Mouse (Mus musculus) cerebellum, postnatal 10 days (tissue): Measurements from ENCODE around the gene Gnai2.

Experiments used
- DNase-seq, 2 experiments: peaks; one replicate each; pipeline ENCODE4 v3.0.0; 2021; ENCODE audit warnings: mixed read lengths in 2 of 2

Gene Gnai2

DNA sequence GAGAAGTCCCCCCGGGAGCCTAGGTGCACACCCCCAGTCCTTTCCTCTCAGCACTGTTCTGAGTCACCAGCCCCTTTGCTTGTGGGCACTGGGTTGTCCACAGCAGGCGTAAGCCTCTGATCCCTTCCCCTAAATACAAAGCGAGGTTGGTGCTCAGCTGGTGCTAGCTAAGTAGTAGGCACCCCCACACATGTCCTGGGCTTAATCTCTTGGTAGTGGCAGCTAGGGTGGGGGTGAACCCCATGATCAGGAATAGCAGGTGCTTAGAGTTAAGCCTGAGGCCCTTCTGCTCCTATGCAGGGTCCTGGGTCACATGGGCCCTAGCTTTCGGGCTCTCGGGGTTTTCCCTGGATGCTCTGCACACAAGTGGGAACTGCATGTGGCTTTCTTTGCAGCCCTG is 22.0 kb upstream of the Gnai2 start:
- DNase-seq = no peak

DNA sequence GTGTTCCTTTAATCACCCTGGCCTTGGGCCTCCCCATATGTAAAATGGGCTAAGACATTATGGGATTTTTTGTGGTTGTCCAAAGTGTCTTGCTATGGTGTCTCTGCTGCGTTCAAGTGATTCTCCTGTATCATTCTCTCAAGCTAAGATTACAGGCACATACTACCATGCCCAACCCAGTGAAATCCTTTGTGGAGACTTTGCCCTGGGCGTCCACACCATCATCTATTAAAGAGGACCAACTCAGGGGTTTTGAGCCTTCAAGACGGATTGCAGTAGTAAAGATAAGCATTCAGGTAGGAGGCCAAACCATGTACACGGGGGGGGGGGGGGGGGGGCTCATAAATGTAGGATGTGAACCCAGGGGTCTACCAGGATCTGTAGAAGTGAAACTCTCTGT is 19.4 kb upstream of the Gnai2 start:
- no peak for DNase-seq

DNA sequence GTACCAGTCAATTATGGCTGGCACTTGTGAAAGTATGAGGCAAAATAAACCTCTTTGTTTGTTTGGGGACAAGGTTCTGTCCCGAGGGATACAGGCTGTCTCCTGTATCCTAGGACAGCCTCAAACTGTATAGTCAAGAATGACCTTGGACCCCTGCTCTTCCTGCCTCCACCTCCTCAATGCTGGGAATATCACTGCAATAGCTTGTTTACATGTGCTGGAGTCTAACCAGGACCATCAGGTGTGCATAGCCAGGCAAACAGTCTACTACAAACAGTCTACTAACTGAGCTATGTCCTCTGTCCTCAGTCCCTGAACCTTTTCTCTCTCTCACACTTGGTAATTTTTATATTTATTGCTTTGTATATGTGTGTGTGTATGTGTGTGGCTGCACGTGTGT is 18.3 kb upstream of the Gnai2 start:
- no peak for DNase-seq

DNA sequence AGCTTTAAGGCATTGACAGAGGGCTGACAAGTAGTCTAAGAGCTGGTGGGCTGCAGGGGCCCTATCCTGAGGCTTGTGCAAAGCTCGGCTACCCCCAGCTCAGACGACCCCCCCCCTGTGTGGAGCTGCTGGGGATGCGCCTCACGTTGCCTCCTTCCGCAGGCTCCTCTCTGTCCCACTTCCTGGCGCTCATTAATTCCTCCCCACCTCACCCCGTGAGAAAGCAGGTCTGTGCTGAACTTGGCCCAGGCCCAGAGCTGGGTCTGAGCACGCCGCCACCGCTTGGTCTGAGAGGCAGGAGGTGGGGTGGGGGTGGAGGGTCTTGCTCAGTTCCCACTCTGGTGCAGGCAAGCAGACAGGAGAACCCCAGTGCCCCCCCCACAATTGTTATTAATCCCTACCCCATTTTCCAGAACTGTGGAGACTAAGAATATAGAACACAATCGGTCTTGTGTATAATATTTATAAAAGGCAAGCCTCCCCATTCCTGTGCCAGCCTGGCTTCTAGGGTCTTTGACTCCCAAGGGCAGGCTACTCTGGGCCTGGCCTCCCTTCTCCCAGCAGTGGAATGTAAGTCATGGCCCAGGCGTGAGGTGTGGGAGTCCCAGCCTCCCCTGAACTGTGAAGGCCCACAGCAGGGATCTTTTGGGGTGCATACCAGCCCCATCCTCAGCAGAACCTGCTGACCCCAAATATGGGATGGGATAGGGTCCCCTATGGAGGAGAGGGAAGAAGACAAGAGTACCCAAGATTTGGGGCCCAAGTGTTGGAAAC is 15.7 kb upstream of the Gnai2 start:
- peak; percentile 61 to 73 for DNase-seq

DNA sequence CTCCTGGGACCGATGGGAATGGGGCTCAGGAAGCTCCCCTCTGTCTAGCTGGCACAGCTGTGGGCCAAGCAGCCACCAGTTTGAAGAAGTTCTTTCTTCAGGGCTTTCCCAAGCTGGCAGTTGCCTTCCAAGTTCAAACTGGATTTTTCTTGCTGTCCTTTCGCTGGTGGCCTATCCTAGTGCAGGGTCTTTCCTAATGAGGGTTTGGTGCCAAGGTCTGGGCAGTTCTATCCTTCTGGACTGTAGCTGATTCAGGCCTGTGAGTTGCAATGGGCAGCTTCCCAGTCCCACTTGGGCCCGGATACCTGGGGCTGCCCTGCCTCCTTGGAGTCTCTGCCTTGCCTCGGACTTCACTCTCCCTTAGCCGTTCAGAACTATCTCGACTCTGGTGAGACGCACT is 15.1 kb upstream of the Gnai2 start:
- peak in 1 of 2 experiments; percentile 26 for DNase-seq

DNA sequence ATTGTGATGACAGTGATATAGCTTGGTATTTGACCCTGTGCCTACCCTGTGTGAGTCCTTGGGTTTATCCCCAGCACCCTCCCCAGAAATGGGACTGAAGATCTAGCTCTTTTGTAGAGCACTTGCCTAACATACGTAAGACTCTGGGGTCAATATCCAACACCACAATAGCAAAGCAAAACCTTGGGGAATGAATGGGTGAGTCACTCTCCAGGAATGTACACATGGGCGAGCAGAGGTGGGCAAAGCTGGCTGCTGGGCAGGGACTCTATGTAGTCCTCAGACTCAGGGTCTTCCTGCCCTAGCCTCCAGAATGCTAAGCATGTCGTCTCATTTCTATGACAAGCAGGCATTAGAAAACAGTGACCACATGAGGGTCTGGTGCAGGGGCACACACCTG is 13.6 kb upstream of the Gnai2 start:
- no peak for DNase-seq

DNA sequence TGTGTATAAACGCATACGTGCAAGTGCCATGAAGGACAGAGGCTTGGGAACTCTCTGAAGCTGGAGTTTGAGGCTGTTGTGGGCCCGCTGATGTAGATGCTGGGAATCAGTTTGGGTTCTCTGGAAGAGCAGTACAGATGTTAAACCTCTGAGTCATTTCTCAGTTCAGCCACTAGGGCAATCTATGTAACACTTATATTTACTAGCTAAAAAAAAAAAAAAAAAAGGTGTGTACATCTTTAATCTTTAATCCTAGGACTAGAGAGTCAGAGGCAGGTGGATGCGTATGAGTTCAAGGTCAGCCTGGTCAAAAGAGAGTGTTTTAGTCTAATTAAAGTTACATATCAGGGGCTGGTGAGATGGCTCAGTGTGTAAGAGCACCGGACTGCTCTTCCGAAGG is 11.8 kb upstream of the Gnai2 start:
- no peak for DNase-seq

DNA sequence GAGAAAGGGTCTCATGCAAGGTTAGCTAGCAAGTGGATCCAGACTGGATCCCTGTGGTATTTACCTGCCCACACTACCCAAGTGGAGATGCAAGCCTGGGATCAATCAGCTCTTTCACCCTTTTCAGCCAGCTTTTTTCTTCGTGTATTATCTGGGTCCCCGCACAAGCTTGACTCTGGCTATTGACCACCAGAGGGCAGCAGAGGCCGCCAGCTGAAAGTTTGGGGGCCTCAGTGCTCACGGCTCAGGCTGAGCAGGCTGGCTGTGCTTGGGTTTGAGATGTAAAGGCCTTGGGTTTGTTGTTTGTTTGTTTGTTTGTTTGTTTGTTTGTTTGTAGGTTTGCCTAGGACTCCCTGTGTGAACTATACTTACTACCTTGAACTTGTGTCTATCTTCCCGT is 10.4 kb upstream of the Gnai2 start:
- peak; percentile 91 to 93 for DNase-seq

DNA sequence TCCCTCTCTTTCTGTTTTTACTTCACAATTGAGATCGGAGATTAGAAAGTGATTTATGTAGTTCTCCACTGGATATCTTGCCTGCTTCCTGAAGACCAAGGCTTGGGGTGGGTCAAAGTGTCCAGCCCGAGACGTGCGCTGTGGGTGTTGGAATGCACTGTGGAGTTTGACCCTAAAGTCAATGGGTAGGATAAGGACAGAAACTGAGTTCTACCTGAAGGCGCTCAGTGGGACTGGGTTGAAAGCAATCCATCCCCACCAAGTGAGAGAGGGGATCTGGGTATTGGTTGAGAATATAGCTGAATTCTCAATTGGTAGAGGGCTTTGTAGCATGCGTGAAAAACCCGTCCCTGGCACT is 10.0 kb upstream of the Gnai2 start:
- DNase-seq = no peak

DNA sequence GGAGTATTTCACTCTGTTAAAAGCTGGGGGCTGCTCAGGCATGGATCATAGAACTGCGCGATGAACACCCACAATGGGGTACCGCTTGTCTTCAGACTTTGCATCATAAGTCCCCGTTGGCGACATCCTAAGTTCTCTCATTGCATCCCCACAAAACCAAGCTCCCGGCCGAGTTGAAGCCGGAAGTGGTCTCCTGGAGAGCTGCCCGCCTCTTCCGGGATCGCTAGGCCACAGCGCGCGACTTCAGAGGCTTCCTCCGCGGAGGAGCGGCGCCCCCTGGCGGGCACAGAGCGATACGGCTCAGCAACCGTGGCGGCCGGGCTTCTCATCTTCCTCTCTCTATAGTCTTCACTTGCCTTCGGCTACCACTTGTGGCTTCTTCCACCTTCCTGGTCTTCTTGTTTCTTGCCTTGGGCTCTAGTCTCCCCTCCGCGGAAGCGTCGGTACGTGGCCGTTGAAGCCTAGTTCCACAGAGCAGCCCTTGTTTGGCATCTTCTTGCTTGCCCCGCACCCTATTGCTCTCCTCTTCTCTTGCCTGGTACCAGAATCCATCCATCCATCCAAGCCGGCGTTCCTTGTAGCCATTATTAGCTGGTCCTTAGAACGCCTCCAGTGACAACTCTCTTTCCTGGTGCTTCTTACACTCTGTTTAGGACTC is 9.5 kb upstream of the Gnai2 start:
- peak; percentile 97 to 98 for DNase-seq

DNA sequence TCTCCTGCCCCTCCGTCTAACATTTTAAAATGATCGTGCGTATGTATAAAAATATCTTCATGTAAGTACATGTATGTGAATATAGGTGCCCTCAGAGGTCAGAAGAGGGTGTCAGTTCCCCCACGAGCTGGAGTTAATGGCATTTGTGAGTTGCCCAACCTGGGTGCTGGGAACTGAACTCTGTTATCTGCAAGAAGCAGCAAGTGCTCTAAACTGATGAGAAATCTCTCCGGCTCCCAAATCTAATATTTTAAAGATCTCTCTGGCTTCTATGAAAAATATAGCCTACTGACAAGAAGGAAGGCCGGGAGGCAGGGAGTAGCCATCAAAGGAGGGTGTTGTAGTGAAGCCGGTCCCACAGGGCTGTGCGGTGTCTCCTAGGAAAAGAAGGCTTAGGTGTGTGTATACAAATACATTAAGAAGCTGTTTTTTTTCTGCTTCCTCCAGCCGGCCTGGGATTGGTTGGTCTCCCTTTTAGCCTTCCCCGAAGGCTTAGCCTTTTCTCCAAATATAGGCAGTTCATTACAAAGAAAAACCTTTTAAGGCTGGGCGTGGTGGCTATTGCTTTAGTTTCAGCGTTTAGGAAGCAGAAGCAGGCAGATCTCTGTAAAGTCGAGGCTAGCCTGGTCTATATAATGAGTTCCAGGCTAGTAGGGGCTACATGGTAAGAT is 8.5 kb upstream of the Gnai2 start:
- peak in 1 of 2 experiments; percentile 14 for DNase-seq

DNA sequence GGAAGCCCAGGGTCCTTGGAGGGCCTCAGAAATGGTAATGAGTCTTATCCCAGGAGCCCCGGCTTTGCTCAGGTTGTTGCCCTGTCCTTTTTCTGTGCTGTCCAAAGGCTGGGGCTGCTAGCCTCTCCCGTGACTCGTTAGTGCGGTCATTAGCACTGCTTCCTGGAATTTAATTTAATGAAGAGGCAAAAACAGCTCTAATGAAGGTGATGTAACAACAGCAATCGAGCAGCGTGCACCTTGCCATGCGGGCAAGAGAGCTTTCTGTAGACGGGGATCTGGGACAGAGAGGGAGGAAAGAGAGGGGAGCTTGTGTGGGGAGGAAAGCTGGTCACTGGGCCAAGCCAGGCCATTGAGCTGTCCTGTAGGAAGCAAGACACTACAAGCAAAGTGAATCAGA is 6.5 kb upstream of the Gnai2 start:
- no peak for DNase-seq

DNA sequence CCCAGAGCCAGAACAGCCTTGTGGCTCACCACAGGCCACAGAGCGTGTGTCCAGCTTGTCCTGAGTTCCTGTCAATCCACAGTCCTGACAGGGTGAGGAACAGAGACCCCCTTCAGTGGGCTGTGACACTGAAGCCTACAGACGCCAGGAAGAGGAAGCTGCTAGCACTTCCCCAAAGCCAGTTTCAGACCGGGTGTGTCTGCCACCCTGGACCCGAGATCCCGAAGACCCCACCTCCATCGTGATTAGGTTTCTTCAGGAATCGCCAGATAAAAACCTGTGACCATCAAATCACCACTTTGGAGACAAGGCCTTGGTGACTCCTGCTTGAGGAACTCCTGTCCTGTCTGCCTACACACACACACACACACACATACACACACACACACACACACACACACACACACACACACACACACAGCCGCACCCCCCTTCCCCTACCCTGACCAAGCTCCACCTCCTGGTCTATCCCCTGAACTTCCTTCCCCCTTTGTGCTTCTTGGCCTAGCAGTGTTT is 5.1 kb upstream of the Gnai2 start:
- DNase-seq = no peak

DNA sequence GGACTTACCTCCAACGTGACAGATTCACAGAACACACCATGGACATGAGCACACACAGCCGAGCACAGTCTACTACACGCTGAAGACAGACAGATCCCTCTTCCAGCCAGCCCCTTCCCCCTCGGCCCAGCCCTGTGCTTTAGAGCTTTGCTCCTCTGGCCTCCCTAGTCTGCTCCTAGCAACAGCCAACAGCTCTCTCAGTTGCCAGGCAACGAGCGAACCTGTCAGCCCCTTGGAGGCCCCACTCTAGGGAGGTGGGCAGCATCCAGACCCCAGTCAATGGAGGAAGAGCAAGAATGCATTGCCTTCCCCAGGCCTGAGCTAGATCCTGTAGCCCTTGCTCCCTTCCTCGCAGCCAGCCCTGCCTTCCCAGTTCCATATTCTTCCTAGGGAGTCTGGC is 1.9 kb upstream of the Gnai2 start:
- peak; percentile 28 to 49 for DNase-seq

DNA sequence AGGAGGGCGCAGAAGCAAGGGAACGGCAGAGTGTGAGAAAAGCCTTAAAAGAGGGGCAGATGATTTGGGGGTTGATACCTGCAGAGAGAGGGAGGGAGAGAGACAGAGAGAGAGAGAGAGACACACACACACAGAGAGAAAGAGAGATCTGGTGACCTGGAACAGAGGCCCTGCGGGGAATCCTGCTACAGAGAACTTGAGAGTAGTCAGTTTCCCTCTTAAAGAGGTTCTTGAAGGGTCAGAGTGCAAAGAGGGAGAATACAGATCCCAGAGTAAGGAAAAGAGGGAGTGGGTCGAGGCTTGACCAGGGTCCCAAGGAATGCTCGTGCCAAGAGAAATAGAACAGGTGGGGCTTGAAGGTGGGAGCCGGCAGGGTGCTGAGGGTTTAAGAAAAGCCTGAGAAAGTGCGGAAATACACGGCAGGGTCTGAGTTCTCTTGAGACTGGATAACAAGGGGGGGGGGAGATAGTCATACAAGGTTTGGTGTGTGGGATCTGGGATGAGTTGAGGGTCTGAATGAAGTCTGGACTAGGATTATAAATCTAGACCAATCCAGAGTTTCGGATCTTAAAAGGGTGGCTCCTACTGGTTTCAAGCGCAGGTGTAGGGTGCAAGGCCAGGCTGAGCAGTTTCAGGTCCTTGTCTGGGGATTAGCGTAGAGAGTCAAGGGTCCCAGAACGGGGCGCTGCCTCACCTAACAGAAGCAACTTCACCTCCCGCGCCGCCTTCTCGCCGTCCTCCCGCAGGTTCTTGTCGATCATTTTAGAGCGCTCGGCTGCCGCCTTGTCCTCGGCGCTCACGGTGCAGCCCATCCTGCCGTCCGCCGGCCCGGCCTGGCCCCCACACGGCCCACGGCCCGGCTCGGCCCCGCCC is 525 bp downstream of the Gnai2 start:
- DNase-seq = no peak

DNA sequence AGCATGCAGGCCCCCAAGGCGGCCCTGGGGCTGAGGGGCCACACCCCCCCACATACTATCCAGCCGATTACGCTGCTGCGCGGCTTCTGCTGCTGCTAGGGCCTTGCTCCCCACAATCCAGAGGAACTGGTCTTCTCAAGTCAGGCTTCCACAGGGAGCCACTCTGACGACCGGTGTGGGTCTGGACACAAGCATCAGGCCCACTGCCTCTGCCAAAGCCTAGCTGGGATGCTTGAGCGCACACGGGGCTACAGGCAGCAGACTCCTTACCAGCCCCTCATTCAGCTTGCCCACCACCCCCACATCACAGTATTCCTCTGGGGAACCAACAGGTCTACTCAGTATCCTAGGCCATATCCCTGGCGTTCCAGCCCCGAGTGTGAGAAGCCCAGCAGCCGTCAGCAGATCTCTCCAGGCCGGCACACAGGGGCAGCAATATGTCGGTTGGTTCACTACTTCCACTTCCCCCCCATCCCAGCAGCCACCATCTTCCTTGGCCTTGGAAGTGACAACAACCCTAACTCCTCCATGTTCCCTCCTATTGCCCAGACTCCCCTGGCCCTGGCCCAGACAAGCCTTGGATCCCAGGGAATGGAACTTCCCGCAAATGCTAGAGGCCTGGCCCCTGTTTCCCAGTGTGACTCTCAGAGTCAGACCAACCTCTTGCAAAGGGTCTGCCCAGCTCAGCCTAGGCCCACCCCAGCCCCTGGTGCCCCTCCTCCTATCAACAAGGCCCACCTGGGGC is 1.3 kb downstream of the Gnai2 start:
- DNase-seq = peak; percentile 52 to 60

DNA sequence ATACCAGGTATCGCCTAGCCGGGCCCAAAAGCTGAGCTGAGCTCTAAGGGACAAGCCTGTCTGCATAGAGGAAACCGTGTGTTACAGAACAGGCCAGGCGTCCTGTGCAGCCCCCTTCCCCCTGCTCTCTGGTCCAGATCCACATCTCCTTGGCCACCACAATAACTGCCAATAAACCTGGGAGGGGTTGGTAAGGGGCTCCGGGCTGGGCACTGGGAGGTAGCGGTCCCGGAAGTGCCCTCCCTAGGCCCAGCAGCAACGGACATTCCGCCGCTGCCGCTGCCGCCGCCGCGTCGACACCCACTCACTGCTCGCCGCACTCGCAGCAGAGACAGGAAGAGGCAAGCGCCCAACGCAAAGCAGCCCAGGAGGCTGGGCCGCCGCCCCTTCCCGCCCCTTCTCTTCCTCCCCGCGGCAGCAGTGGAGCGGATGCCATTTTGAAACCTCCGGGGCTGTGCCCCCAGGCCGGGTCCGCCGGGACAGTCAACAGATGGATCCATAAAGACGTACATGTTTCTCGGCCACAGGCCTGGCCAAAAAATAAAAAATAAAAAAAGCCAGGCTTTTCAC is 2.0 kb downstream of the Gnai2 start:
- DNase-seq = peak; percentile 64 to 65

DNA sequence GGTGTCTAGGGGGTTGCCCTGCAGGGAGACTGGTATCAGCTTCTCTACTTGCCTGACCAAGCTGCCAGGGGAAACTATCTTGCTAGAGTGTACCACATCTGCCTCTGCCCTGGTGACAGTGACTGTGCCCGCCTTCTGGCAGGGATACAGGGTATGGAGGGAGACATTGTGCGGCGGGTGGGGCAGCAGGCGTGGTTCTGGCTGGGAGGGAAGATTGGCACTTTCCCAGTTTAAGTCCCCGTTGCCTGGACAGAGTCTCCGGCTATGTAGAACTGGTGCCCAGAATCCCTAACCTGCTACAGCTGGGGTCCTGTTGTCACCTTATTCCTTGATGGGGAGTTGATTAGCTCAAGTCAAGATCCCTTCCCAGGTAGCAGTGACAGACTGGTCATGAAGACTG is 2.7 kb downstream of the Gnai2 start:
- peak; percentile 63 to 69 for DNase-seq

DNA sequence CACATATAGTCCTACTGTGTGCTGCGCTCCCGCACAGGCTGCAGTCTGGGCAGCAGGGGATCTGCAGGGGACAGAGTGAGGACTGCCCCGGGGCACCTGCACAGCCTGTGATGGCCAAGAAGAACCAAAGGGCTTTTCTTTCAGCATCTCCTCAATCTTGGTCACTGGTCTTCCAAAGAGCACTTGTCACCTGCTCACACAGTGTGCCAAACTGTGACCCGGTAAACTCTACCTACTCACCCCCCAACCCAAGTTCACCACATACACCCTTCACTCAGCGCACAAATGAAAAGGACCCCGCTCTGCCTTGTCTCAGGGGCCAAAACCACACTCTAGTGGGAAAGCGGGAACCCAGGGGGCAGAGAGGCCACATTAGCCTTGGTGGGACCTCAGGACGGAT is 3.3 kb downstream of the Gnai2 start:
- DNase-seq = peak in 1 of 2 experiments; percentile 17

DNA sequence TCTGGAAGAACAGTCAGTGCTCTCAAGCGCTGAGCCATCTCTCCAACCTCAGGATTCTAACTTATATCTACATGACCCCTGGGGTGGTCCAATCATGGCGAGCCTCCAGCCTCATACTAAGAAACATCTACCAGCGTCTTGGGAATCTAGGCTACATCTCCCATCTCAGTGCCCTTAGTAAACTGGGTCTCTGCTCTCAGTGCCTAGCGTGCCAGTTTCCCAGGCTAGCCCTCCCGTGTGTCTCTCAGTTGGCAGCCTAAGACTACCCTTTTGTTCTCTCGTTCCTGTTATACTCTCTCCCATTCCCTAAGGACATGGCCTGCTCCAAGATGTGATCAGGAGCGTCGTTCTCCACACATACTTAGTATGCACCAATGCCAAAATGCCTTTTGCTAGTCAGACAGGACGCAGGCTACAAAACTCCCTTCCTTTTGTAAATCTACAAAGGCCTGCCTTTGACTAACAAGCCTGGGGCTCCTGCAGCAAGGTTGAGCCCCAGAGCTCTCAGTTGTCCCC is 3.8 kb downstream of the Gnai2 start:
- DNase-seq = peak in 1 of 2 experiments; percentile 14

DNA sequence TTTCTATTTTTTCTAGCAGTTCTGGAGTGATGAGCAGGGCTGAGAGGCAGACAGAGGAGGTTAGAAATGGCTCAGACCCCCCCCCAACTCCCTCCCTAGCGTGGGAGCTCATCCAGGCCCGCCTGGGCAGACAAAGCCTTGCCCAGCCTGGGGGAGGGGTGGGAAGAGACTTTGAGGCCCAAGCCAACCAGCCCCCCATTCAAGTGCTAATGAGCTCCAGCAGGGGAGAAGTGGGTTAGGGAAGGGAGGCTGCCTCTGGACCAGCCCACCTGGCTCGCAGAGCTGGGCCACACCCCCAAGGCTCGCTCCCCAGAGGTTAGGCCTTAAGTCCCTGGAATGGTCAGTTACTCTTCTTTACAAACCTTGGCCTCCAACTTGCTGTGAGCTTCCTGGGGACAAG is 4.6 kb downstream of the Gnai2 start:
- DNase-seq = peak; percentile 59 to 80
